Mouse (Mus musculus) kidney, postnatal 4 days (tissue): ENCODE results near the gene Mapk3.
"Not testable (repeated sequence)": the region's sequence is repeated elsewhere in the genome, so short reads cannot be mapped to it uniquely, and the experiment has no call there.

Source experiments
- DNase-seq, 2 experiments: peaks; one replicate each; pipeline ENCODE4 v3.0.0; 2021; ENCODE audit warnings: mixed read lengths in 2 of 2

Mapk3 gene

GRCm38 (mm10) chr7:126759050-126759671 is at the start of gene Mapk3:
TSS of gene Mapk3 (plus strand) at chr7:126759601.
- peak; percentile 91 to 95 for DNase-seq

DNA sequence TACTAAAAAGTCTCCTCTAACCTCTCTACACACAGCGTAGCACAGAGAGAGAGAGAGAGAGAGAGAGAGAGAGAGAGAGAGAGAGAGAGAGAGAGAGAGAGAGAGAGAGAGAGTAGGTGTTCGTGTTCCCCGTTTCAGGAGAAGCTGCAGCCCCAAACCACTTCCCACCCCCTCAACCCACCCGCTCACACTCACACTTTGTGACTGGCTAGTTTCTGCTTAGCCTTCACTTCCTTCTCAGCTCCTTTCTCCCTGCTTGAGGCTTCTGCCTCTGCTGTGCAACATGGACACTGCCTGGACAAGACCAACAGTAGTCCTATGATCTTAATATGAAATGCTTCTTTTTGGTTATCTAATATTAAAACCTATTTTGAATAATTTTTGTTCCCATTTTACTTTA is 49.1 kb upstream of the Mapk3 start:
- no peak for DNase-seq

DNA sequence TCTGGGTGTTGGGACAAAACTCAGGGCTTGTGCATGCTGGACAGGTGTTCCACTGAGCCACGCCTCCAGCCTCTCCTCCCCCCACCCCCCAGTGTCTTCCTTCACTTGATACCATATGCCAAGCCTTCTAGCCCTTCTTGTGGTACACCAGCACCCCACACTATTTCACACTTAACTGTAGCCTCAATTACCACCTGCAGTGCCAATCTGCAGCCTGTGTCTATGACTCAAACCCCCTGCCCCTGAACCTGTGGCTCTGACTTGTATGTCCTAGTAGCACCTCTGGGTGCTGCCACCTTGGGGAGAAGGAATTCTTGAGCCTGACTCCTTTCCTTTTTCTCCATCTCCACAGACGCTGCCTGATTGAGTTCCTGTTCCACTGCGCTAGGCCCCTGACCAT is 47.5 kb upstream of the Mapk3 start:
- DNase-seq, result no peak

DNA sequence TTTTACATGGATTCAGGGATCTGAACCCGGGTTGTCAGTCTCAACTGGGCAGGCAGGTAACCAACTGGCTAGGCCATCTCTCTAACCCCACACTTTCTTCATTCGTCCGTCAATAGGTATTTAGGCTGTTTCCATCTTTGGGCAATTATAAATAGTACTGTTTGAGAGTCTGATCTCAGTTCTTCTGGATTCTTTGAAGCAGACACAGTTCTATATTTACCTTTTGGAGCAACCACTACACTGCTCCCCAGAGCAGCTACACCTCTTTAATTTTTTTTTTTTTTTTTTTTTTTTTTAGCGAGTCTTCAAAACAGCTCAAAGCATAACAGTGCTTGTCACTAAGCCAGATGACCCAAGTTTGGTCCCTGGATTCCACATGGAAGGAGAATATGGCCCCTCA is 43.7 kb upstream of the Mapk3 start:
- DNase-seq, result no peak

- DNase-seq, result no peak
These were observed 41.8 kb upstream of the Mapk3 start for GRCm38 (mm10) chr7:126717566-126717965.

- DNase-seq, result no peak
These were observed 40.5 kb upstream of the Mapk3 start for GRCm38 (mm10) chr7:126718787-126719337.

DNA sequence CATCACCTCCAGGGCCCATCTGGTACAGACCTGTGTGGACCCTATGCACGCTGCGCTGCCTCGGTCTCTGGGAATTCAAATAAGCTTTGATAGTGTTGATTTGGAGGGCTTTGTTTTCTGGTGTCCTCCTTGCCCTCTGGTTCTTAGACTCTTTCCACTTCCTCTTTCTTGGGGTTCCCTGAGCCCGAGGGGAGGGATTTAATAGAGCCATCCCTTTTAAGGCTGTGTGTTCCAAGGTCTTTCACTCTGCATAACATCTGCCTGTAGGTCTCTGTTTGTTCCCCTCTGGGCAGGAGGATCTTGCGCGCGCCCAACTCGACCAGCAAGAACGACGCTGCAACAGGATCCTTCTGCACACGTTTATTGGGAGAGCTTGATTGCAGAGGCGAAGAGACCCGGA is 37.8 kb upstream of the Mapk3 start:
- no peak for DNase-seq

GRCm38 (mm10) chr7:126725077-126725476 is 34.3 kb upstream of the Mapk3 start:
- DNase-seq, result no peak

DNA sequence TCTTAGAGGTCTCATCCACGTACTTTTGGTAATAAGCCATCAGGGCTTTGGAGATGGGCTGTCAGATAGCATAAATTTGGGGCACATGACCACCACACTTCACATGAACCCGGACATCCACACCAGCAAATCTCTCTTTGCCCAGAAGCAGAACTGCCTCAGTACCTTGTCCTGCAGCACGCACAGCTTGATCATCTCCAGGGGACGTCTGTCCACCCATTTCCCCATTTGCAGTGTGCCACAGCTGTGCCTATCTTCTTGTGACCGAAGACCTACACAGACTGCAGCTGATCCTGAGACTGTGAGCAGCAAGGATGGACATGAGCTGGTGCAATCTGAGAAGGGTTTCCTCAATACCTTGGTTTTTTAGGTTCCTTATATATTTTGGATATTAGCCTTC is 33.7 kb upstream of the Mapk3 start:
- no peak for DNase-seq

DNA sequence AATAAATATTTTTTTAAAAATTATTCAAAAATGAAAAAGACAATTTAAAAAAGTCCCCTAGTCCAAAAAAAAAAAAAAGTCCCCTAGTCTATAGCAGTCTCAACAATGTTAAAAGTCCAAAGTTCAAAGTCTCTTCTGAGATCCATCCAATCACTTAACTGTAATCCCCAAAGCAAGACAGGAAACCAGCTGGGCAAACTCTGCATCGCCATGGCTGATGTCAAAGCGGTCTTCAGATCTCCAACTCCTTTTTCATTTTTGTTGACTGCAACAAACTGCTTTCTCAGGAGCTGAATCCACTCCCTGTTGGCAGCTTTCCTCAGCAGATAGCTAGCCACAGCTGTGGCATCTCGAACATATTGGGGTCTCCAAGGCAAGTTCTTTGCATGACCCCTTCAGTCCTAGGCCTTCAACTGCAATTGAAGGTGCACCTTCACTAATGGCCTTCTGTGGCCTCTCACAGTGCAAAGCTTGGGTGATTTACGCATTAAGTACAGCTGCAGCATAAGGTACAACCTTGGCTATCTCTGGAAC is 29.1 kb upstream of the Mapk3 start:
- DNase-seq, result not testable (repeated sequence)

- no peak for DNase-seq
These were observed 23.3 kb upstream of the Mapk3 start for GRCm38 (mm10) chr7:126736122-126736521.

DNA sequence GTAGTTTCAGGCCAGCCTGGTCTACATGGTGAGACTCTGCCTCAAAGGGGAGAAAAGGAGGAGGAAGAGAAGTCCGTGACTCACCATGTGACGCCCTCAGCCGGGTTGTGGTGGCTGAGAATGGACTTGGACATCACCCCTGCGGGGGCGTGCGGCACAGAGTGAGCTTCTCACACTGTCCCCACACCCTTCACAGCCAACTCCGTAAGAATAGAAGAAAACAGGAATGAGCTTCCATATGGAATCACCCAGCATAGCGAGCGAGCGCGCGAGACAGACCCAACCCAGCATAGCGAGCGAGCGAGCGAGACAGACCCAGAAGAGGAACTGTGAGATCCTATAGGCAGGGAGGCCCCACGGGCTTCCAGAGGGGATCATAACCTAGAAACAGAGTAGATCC is 19.9 kb upstream of the Mapk3 start:
- DNase-seq, result no peak

- no peak for DNase-seq
These were observed 19.2 kb upstream of the Mapk3 start for GRCm38 (mm10) chr7:126740132-126740735.

DNA sequence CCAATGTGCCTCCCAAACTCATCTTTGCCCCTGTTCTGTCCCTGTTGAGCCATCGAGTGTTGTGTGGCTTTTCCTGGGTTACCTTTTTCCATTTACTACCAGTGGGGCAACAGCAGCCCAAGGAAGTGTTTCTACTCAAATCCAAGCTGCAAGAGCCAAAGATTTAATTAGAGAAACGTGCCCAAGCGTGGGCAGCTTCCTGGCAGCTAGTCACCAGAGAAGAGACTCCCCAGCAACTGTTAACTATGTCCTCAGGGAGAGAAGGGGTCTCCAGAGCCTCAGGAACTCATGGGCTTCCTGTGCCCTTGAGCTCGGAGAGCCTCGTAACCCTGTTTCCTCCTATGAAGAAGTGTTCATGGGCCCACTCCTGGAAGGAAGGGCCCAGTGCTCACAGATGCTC is 18.4 kb upstream of the Mapk3 start:
- no peak for DNase-seq

- DNase-seq, result no peak
These were observed 17.9 kb upstream of the Mapk3 start for GRCm38 (mm10) chr7:126741452-126741851.

DNA sequence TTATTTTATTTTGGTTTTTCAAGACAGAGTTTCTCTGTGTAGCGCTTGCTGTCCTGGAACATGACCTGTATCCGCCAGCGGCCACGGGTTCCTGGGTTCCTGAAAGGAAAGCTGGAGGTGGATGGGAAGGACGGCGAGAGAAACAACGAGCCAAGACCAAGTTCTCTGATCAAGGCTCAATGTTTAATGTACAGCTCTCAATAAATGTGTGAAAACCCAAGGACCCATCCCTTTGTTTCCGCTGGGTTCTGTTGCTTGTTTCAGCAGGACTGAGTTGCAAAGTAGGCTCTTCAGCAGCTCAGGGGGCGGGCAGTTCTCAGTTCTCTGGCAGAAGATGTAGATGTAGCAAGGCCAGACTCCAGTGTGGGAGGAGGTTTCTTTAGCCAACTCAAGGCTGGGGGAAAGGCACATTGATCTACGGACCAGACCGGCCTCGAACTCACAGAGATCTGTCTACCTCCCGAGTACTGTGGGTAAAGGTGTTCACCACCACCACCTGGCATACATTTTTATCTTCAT is 17.4 kb upstream of the Mapk3 start:
- DNase-seq, result no peak

GRCm38 (mm10) chr7:126746066-126746465 is 13.3 kb upstream of the Mapk3 start:
- no peak for DNase-seq

DNA sequence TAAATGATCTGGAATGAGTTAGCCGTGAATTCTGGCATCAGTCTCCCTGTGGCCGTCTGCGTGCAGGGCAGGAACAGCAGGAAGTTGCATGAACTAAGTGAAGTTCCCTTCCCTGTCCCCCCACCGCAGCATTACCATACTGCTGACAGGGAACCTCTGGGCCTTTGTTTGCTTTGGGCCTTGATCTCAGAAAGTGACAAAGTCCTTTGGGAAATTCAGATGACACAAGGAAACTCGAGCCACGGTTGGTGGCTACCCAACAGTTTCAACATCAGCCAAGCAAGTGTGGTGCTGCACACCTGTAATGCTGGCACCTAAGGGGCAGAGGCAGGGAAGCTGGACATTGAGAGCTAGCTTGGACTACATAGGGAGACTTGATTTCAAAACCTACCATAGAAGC is 12.6 kb upstream of the Mapk3 start:
- DNase-seq, result peak in 1 of 2 experiments; percentile 18

- DNase-seq, result no peak
These were observed 10.6 kb upstream of the Mapk3 start for GRCm38 (mm10) chr7:126748824-126749223.

DNA sequence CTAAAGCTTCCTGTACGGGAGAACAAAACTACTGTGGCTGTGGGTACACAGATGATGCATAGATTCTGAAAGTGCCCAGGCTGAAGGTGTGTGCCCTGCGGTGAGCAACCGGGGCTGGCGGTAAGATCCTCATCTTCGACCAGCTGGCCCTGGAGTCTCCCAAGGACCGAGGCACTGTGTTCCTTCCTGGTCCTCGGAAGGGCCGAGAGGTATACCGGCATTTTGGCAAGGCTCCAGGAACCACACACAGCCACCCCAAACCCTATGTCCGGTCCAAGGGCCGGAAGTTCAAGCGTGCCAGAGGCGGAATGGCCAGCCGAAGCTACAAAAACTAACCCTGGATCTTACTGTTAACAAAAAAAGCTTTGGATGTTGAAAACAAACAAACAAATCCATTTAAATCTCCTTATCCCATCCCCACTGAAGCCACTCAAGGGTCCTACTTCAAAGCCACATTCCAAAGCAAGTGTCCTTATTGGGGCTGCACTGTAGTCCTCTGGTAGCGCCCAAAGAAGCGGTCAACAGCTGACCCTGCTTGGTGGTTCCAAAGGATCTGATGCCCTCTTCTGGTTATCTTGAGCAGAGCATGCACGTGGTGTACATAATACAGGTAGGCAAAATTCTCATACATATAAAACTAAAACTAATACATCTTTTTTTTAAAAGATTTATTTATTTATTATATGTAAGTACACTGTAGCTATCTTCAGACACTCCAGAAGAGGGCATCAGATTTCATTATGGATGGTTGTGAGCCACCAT is 9.6 kb upstream of the Mapk3 start:
- no peak for DNase-seq

GRCm38 (mm10) chr7:126754866-126755265 is 4.5 kb upstream of the Mapk3 start:
- peak; percentile 83 to 91 for DNase-seq

DNA sequence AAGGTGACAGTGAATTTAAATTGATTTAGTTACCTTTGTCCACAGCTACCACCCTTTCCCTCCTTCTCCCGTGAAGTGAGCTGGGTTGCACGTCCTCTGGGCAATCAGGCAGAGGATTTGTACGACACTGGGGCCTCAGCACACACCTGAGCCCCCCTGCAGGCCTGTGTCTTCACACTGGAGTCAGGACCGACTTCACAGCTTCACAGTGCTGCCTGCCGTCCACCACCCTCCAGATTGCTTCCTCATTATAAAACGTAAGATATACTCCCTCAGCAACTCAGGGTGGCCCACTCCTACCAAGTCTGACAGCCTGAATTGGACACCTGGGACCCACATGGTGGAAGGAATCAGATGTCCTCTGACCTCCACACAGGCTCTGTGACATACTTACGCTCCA is 862 bp upstream of the Mapk3 start:
- DNase-seq, result no peak

GRCm38 (mm10) chr7:126759672-126760390 is 430 bp downstream of the Mapk3 start:
- DNase-seq, result no peak
